ENCODE assay signal across 9 mouse cellular contexts in genomic region chr7:100886535-100886934, GRCm38 (mm10). TPM values are rescaled to one million over a fixed set of nuclear protein-coding genes. Genes with fewer than 3 reads are reported as not detected.
DNase-seq lines count a peak whose midpoint lies in the region; ATAC-seq and TF ChIP-seq lines count a peak whose summit lies in the region.
"Had no signal": no experiment of that assay in that cellular context is flagged by ENCODE, and none has a peak within 500 bp of the region (broad histone marks: within the 10 kb centered on the region; RNA-seq: fewer than 3 reads in every experiment).

No protein-coding gene starts in this region.

- H3K4me3 ChIP-seq in forebrain, embryonic 10.5 days = no peak overlapping the region
- no peak overlapping the region for H3K4me3 ChIP-seq in forebrain, embryonic 12.5 days (replicated peaks)
- no peak overlapping the region for H3K4me3 ChIP-seq in lung, adult 2 months (replicated peaks; ENCODE audit: extremely low read depth, low read depth, low read length)
- no peak overlapping the region for H3K4me3 ChIP-seq in bone marrow, adult 2 months (replicated peaks; ENCODE audit: control insufficient read depth, low read depth, low read length)
- H3K4me3 ChIP-seq in forebrain, embryonic 13.5 days = no peak overlapping the region
- H3K4me3 ChIP-seq: heart, embryonic 13.5 days had no signal

- no peak for TF ChIP-seq POLR2A in lung, adult 2 months (IDR thresholded peaks at IDR 0.05; ENCODE audit: borderline replicate concordance, extremely low read depth, low read depth, low read length)
- no peak for TF ChIP-seq POLR2A in bone marrow, adult 2 months (IDR thresholded peaks at IDR 0.05; ENCODE audit: borderline replicate concordance, control insufficient read depth, low read depth, low read length)

- H3K4me2 ChIP-seq in forebrain, embryonic 12.5 days = no peak overlapping the region
- H3K4me2 ChIP-seq in forebrain, embryonic 13.5 days = no peak overlapping the region
- H3K4me2 ChIP-seq: heart, embryonic 13.5 days had no signal

- DNase-seq in forebrain, embryonic 10.5 days (ENCODE audit: extremely low spot score, low spot score) = peak; percentile 59
- DNase-seq in lung, adult 2 months = peak; percentile 57
- no peak for DNase-seq in lung, adult 18-20 months
- peak; percentile 69 for DNase-seq in lung, postnatal 10 days
- DNase-seq in thymus, postnatal 25 days = peak; percentile 64

- peak; percentile 85 for TF ChIP-seq CTCF in lung, adult 2 months (IDR thresholded peaks at IDR 0.05; ENCODE audit: insufficient read depth, low read length)
- peak; percentile 84 for TF ChIP-seq CTCF in bone marrow, adult 2 months (IDR thresholded peaks at IDR 0.05; ENCODE audit: control insufficient read depth, insufficient read depth, low read length)

- no peaks in the 10 kb centered on the region for H3K27me3 ChIP-seq in forebrain, embryonic 10.5 days (ENCODE audit: poor library complexity, severe bottlenecking)
- H3K27me3 ChIP-seq in forebrain, embryonic 12.5 days = no peaks in the 10 kb centered on the region
- H3K27me3 ChIP-seq in forebrain, embryonic 13.5 days = no peaks in the 10 kb centered on the region
- H3K27me3 ChIP-seq: heart, embryonic 13.5 days had no signal

- H3K36me3 ChIP-seq in forebrain, embryonic 10.5 days (replicated peaks) = peaks cover 81% of the 10 kb centered on the region
- H3K36me3 ChIP-seq in forebrain, embryonic 12.5 days (replicated peaks) = peaks cover 50% of the 10 kb centered on the region
- H3K36me3 ChIP-seq in forebrain, embryonic 13.5 days (ENCODE audit: poor library complexity, severe bottlenecking) = peaks cover 59% of the 10 kb centered on the region

- 0 out of 2 replicates have a peak, but pooled peaks cover 2% of the 10 kb centered on the region for H3K4me1 ChIP-seq in forebrain, embryonic 10.5 days
- no peaks in the 10 kb centered on the region for H3K4me1 ChIP-seq in forebrain, embryonic 12.5 days
- H3K4me1 ChIP-seq in lung, adult 2 months (ENCODE audit: control insufficient read depth, insufficient read depth, low read length) = no peaks in the 10 kb centered on the region
- H3K4me1 ChIP-seq in bone marrow, adult 2 months (ENCODE audit: control insufficient read depth, insufficient read depth, low read length) = no peaks in the 10 kb centered on the region
- no peaks in the 10 kb centered on the region for H3K4me1 ChIP-seq in forebrain, embryonic 13.5 days
- H3K4me1 ChIP-seq: heart, embryonic 13.5 days had no signal

- no peak overlapping the region for H3K27ac ChIP-seq in forebrain, embryonic 10.5 days
- no peak overlapping the region for H3K27ac ChIP-seq in forebrain, embryonic 12.5 days
- H3K27ac ChIP-seq in bone marrow, adult 2 months (ENCODE audit: control insufficient read depth, insufficient read depth, low read depth, low read length, poor library complexity) = no peak overlapping the region
- no peak overlapping the region for H3K27ac ChIP-seq in forebrain, embryonic 13.5 days
- H3K27ac ChIP-seq: heart, embryonic 13.5 days had no signal

- ATAC-seq in forebrain, embryonic 12.5 days (ENCODE audit: low FRiP score) = no peak
- peak; percentile 34; the same call in 1 of the 2 replicates for ATAC-seq in forebrain, embryonic 13.5 days

- WGBS in forebrain, embryonic 10.5 days = 33% methylated on average over 3 of the region's 3 CpGs
- 29% methylated on average over 3 of the region's 3 CpGs for WGBS in forebrain, embryonic 12.5 days
- WGBS in lung, adult 2 months = 28% methylated on average over 3 of the region's 3 CpGs
- WGBS in bone marrow, adult 2 months = 30% methylated on average over 3 of the region's 3 CpGs
- WGBS in forebrain, embryonic 13.5 days = 32% methylated on average over 3 of the region's 3 CpGs

- no peak overlapping the region for H3K9ac ChIP-seq in forebrain, embryonic 12.5 days
- H3K9ac ChIP-seq in forebrain, embryonic 13.5 days = no peak overlapping the region
- H3K9ac ChIP-seq: heart, embryonic 13.5 days had no signal

- H3K9me3 ChIP-seq in forebrain, embryonic 10.5 days = no peaks in the 10 kb centered on the region
- H3K9me3 ChIP-seq in forebrain, embryonic 12.5 days = no peaks in the 10 kb centered on the region
- no peaks in the 10 kb centered on the region for H3K9me3 ChIP-seq in forebrain, embryonic 13.5 days (replicated peaks)
- H3K9me3 ChIP-seq: heart, embryonic 13.5 days had no signal

RNA-seq across cellular contexts. Expression of gene Relt, which starts 23.3 kb away (rescaled TPM):
- polyA plus RNA-seq in forebrain, embryonic 10.5 days (2016; fragmentation: Nextera tagmentation; extraction: Ambion mirVana) = 5.0 and 5.7 TPM in 2 replicates
- 2.2 and 2.6 TPM in 2 replicates for polyA plus RNA-seq in forebrain, embryonic 12.5 days (2016; fragmentation: Nextera tagmentation; extraction: Ambion mirVana)
- polyA plus RNA-seq in lung, adult 2 months (2012; rRNA removed) = 13.1 and 20.0 TPM in 2 replicates
- 22.5 and 46.1 TPM in 2 replicates for polyA plus RNA-seq in bone marrow, adult 2 months (2011; ENCODE audit: insufficient read depth, insufficient read length, low replicate concordance, missing spikeins)
- polyA plus RNA-seq in forebrain, embryonic 13.5 days (2015; fragmentation: Nextera tagmentation; extraction: Ambion mirVana) = 2.4 and 3.1 TPM in 2 replicates

RNA-seq across cellular contexts. Expression of gene Arhgef17, which starts 45.4 kb away (rescaled TPM):
- polyA plus RNA-seq in forebrain, embryonic 10.5 days (2016; fragmentation: Nextera tagmentation; extraction: Ambion mirVana) = 6.5 TPM in 2 replicates
- polyA plus RNA-seq in forebrain, embryonic 12.5 days (2016; fragmentation: Nextera tagmentation; extraction: Ambion mirVana) = 6.5 and 8.1 TPM in 2 replicates
- polyA plus RNA-seq in lung, adult 2 months (2012; rRNA removed) = 56.6 and 59.0 TPM in 2 replicates
- 2.6 and 8.9 TPM in 2 replicates for polyA plus RNA-seq in bone marrow, adult 2 months (2011; ENCODE audit: insufficient read depth, insufficient read length, low replicate concordance, missing spikeins)
- 4.4 and 4.7 TPM in 2 replicates for polyA plus RNA-seq in forebrain, embryonic 13.5 days (2015; fragmentation: Nextera tagmentation; extraction: Ambion mirVana)

Comparison
In these comparisons a context has a peak if more than half of its experiments do, and no peak if none do; other contexts are left out.
1. DNase-seq: peak in forebrain, embryonic 10.5 days (single experiment), lung, adult 2 months (single experiment), lung, postnatal 10 days (single experiment) and thymus, postnatal 25 days (single experiment); none in lung, adult 18-20 months (0 of 2).